Mouse (Mus musculus) intestine, embryonic 16.5 days (tissue): ENCODE data around the gene Olfr1047. TPM values are rescaled to one million over a fixed set of nuclear protein-coding genes. Genes with fewer than 3 reads are reported as not detected.

ENCODE experiments used
- polyA plus RNA-seq: library from polyadenylated mRNA; unstranded; fragments of >200 nt; fragmentation: Nextera tagmentation; extraction: Ambion mirVana; gene quantifications from 2 replicates; pipeline ENCODE4 v1.2.1, GENCODE M21; 2015

The Olfr1047 gene
- polyA plus RNA-seq, 1 experiment from 2014 or later, result not detected

Other genes starting within 250 kb of the Olfr1047 start
- gene Olfr1031, start 241.1 kb downstream of the Olfr1047 start, polyA plus RNA-seq, result not detected in 2 replicates
- gene Olfr1032, start 225.9 kb downstream of the Olfr1047 start, polyA plus RNA-seq, result not detected in 2 replicates
- gene Olfr1033, start 210.8 kb downstream of the Olfr1047 start, polyA plus RNA-seq, result 1.6 and 3.0 TPM in 2 replicates
- gene Olfr1034, start 185.5 kb downstream of the Olfr1047 start, polyA plus RNA-seq, result 0.02 TPM in 1 of 2 replicates, not detected in the other
- not detected in 2 replicates for gene Olfr1036, start 157.4 kb downstream of the Olfr1047 start, polyA plus RNA-seq
- gene Olfr1037, start 144.0 kb downstream of the Olfr1047 start, polyA plus RNA-seq, result not detected in 2 replicates
- not detected in 2 replicates for gene Olfr1039, start 95.5 kb downstream of the Olfr1047 start, polyA plus RNA-seq
- gene Olfr1040, start 84.7 kb downstream of the Olfr1047 start, polyA plus RNA-seq, result not detected in 2 replicates
- gene Olfr1042, start 69.6 kb downstream of the Olfr1047 start, polyA plus RNA-seq, result not detected in 2 replicates
- not detected in 2 replicates for gene Olfr1043, start 63.9 kb downstream of the Olfr1047 start, polyA plus RNA-seq
- not detected in 2 replicates for gene Olfr1044, start 53.6 kb downstream of the Olfr1047 start, polyA plus RNA-seq
- not detected in 2 replicates for gene Olfr52, start 45.7 kb downstream of the Olfr1047 start, polyA plus RNA-seq
- gene Olfr1045, start 28.4 kb downstream of the Olfr1047 start, polyA plus RNA-seq, result not detected in 2 replicates
- not detected in 2 replicates for gene Olfr1046, start 12.1 kb downstream of the Olfr1047 start, polyA plus RNA-seq
- gene Olfr1048, start 8.9 kb upstream of the Olfr1047 start, polyA plus RNA-seq, result not detected in 2 replicates
- gene Olfr1049, start 26.9 kb upstream of the Olfr1047 start, polyA plus RNA-seq, result not detected in 2 replicates
- gene Olfr1051, start 47.7 kb upstream of the Olfr1047 start, polyA plus RNA-seq, result not detected in 2 replicates
- gene Olfr1052, start 61.1 kb upstream of the Olfr1047 start, polyA plus RNA-seq, result not detected in 2 replicates
- not detected in 2 replicates for gene Olfr1053, start 83.9 kb upstream of the Olfr1047 start, polyA plus RNA-seq
- gene Olfr1054, start 104.0 kb upstream of the Olfr1047 start, polyA plus RNA-seq, result not detected in 2 replicates
- gene Olfr1055, start 118.9 kb upstream of the Olfr1047 start, polyA plus RNA-seq, result not detected in 2 replicates
- gene Olfr1056, start 131.1 kb upstream of the Olfr1047 start, polyA plus RNA-seq, result not detected in 2 replicates
- not detected in 2 replicates for gene Olfr1057, start 147.0 kb upstream of the Olfr1047 start, polyA plus RNA-seq
- not detected in 2 replicates for gene Olfr1058, start 157.2 kb upstream of the Olfr1047 start, polyA plus RNA-seq
- not detected in 2 replicates for gene Olfr1061, start 182.6 kb upstream of the Olfr1047 start, polyA plus RNA-seq
- not detected in 2 replicates for gene Olfr1062, start 195.3 kb upstream of the Olfr1047 start, polyA plus RNA-seq
- gene Olfr1065, start 219.2 kb upstream of the Olfr1047 start, polyA plus RNA-seq, result not detected in 2 replicates
- not detected in 2 replicates for gene Olfr1066, start 224.9 kb upstream of the Olfr1047 start, polyA plus RNA-seq